Mouse (Mus musculus) kidney, adult 9 months (tissue): ENCODE data around the gene Rab3il1.

Source experiments
- DNase-seq: peaks from one replicate; pipeline ENCODE4 v3.0.0; 2022

Gene Rab3il1

GRCm38 (mm10) chr19:9982852-9983542, 18.5 kb upstream of the Rab3il1 start:
- DNase-seq = peak; percentile 78

- no peak for DNase-seq
These were observed 17.1 kb upstream of the Rab3il1 start for GRCm38 (mm10) chr19:9984111-9985055.

GRCm38 (mm10) chr19:9985190-9985899, 16.1 kb upstream of the Rab3il1 start:
- DNase-seq = no peak

- no peak for DNase-seq
These were observed 15.5 kb upstream of the Rab3il1 start for GRCm38 (mm10) chr19:9985900-9986421.

- DNase-seq = no peak
These were observed 14.3 kb upstream of the Rab3il1 start for GRCm38 (mm10) chr19:9987192-9987591.

- DNase-seq = no peak
These were observed 13.9 kb upstream of the Rab3il1 start for GRCm38 (mm10) chr19:9987593-9987992.

- no peak for DNase-seq
These were observed 12.1 kb upstream of the Rab3il1 start for GRCm38 (mm10) chr19:9989171-9989883.

GRCm38 (mm10) chr19:9989884-9990256, 11.6 kb upstream of the Rab3il1 start:
- no peak for DNase-seq

- DNase-seq = peak; percentile 84
These were observed 10.2 kb upstream of the Rab3il1 start for GRCm38 (mm10) chr19:9991304-9991703.

- DNase-seq = no peak
These were observed 9.2 kb upstream of the Rab3il1 start for GRCm38 (mm10) chr19:9992011-9992958.

GRCm38 (mm10) chr19:9993036-9993656, 8.3 kb upstream of the Rab3il1 start:
- peak; percentile 92 for DNase-seq

GRCm38 (mm10) chr19:9997204-9998062, 4.0 kb upstream of the Rab3il1 start:
- DNase-seq = no peak

- DNase-seq = no peak
These were observed 3.4 kb upstream of the Rab3il1 start for GRCm38 (mm10) chr19:9998063-9998416.

- no peak for DNase-seq
These were observed 2.6 kb upstream of the Rab3il1 start for GRCm38 (mm10) chr19:9998736-9999486.

GRCm38 (mm10) chr19:10000330-10000729, 1.1 kb upstream of the Rab3il1 start:
- DNase-seq = peak; percentile 81

- no peak for DNase-seq
These were observed 2.2 kb downstream of the Rab3il1 start for GRCm38 (mm10) chr19:10003696-10004095.

GRCm38 (mm10) chr19:10011408-10011807, 9.9 kb downstream of the Rab3il1 start:
- DNase-seq = no peak

GRCm38 (mm10) chr19:10012827-10013278, 11.4 kb downstream of the Rab3il1 start:
- DNase-seq = no peak

GRCm38 (mm10) chr19:10013348-10013747, 11.9 kb downstream of the Rab3il1 start:
- DNase-seq = no peak
